Mouse (Mus musculus): Measurements from ENCODE around the gene Sfxn4. TPM values are rescaled to one million over a fixed set of nuclear protein-coding genes. Genes with fewer than 3 reads are reported as not detected.
"Not testable (repeated sequence)": the region's sequence is repeated elsewhere in the genome, so short reads cannot be mapped to it uniquely, and the experiment has no call there.

The Sfxn4 gene
- total RNA-seq (2021) = 10 to 100 TPM; 11.3 to 12.1 TPM
- long read RNA-seq, transcript Sfxn4-203 (14 exons, 1,309 nt) = major isoform, 9 of 16 reads
- long read RNA-seq, partial matches to known transcripts = 1 of 16 reads
- long read RNA-seq, other reads (novel, unspliced or antisense) = 6 of 16 reads

GRCm38 (mm10) chr19:60860868-60861700, at the start of gene Sfxn4:
Gene Sfxn4 (minus strand): TSS chr19:60861479.
- peak; percentile 83 to 87 for DNase-seq (ENCODE audit: low spot score in 2 of 2)

GRCm38 (mm10) chr19:60910304-60910703, 49.0 kb upstream of the Sfxn4 start:
- DNase-seq (ENCODE audit: low spot score in 2 of 2) = no peak

- DNase-seq (ENCODE audit: low spot score in 2 of 2) = no peak
These were observed 44.2 kb upstream of the Sfxn4 start for GRCm38 (mm10) chr19:60905477-60905876.

GRCm38 (mm10) chr19:60903971-60904370, 42.7 kb upstream of the Sfxn4 start:
- no peak for DNase-seq (ENCODE audit: low spot score in 2 of 2)

- no peak for DNase-seq (ENCODE audit: low spot score in 2 of 2)
These were observed 41.9 kb upstream of the Sfxn4 start for GRCm38 (mm10) chr19:60903139-60903538.

GRCm38 (mm10) chr19:60895251-60895880, 34.1 kb upstream of the Sfxn4 start:
- no peak for DNase-seq (ENCODE audit: low spot score in 2 of 2)

- peak; percentile 53 to 68 for DNase-seq (ENCODE audit: low spot score in 2 of 2)
These were observed 30.8 kb upstream of the Sfxn4 start for GRCm38 (mm10) chr19:60891934-60892547.

GRCm38 (mm10) chr19:60891123-60891470, 29.8 kb upstream of the Sfxn4 start:
- no peak for DNase-seq (ENCODE audit: low spot score in 2 of 2)

- peak; percentile 69 to 71 for DNase-seq (ENCODE audit: low spot score in 2 of 2)
These were observed 29.3 kb upstream of the Sfxn4 start for GRCm38 (mm10) chr19:60890391-60891122.

- peak; percentile 92 to 96 for DNase-seq (ENCODE audit: low spot score in 2 of 2)
These were observed 28.5 kb upstream of the Sfxn4 start, which contains the start of gene Grk5 for GRCm38 (mm10) chr19:60889714-60890315. Gene Grk5 (plus strand): TSS chr19:60889749.

GRCm38 (mm10) chr19:60889101-60889713, 27.9 kb upstream of the Sfxn4 start:
- peak; percentile 36 to 48 for DNase-seq (ENCODE audit: low spot score in 2 of 2)

GRCm38 (mm10) chr19:60887637-60888036, 26.4 kb upstream of the Sfxn4 start:
- no peak for DNase-seq (ENCODE audit: low spot score in 2 of 2)

GRCm38 (mm10) chr19:60883129-60883528, 21.9 kb upstream of the Sfxn4 start:
- DNase-seq (ENCODE audit: low spot score in 2 of 2) = peak; percentile 25 to 30

- peak; percentile 91 to 94 for DNase-seq (ENCODE audit: low spot score in 2 of 2)
These were observed 12.9 kb upstream of the Sfxn4 start, which contains the start of gene Prdx3 for GRCm38 (mm10) chr19:60874064-60874694. Gene Prdx3 (minus strand): TSS chr19:60874556.

GRCm38 (mm10) chr19:60873501-60873900, 12.2 kb upstream of the Sfxn4 start:
- DNase-seq (ENCODE audit: low spot score in 2 of 2) = peak in 1 of 2 experiments; percentile 23

- DNase-seq (ENCODE audit: low spot score in 2 of 2) = no peak
These were observed 11.0 kb upstream of the Sfxn4 start for GRCm38 (mm10) chr19:60872272-60872671.

GRCm38 (mm10) chr19:60871366-60871765, 10.1 kb upstream of the Sfxn4 start:
- no peak for DNase-seq (ENCODE audit: low spot score in 2 of 2)

GRCm38 (mm10) chr19:60870489-60870888, 9.2 kb upstream of the Sfxn4 start:
- DNase-seq (ENCODE audit: low spot score in 2 of 2) = no peak

- DNase-seq (ENCODE audit: low spot score in 2 of 2) = not testable (repeated sequence)
These were observed 4.9 kb upstream of the Sfxn4 start for GRCm38 (mm10) chr19:60866169-60866568.

- DNase-seq (ENCODE audit: low spot score in 2 of 2) = no peak
These were observed 15.5 kb downstream of the Sfxn4 start for GRCm38 (mm10) chr19:60845731-60846130.

All from layer of hippocampus, postnatal 10 days (tissue).